Mouse (Mus musculus): ENCODE measurements around the gene Tmem209. TPM values are rescaled to one million over a fixed set of nuclear protein-coding genes. Genes with fewer than 3 reads are reported as not detected.

Gene Tmem209
- total and polyA plus RNA-seq, 2 experiments from 2014 or later = 13.1 to 36.9 TPM

DNA sequence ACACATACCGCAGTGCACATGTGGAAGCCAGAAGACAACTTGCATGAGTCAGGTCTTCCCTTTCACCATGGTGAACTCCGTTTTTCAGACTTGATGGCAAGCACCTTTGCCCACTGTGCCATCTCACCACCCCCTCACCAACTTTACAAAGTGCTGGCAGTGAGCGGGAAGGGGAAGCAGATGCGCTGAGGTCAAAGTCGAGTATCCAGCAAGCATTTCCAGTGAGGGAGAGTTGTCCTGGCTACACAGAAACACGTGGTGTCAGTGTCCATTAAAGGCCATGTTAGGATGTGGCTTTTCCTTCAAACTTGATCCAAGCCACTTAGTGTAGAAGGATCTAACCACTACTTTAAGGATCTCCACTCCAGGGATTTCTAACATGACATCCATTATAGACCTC is 31.8 kb downstream of the Tmem209 start:
- Histone ChIP-seq H3K4me3 (ENCODE audit: low read depth, low read length) (no peak overlapping the region), H3K4me1 (ENCODE audit: control insufficient read depth, insufficient read depth) (no peaks in the 10 kb centered on the region), H3K9ac (replicated peaks; ENCODE audit: low read depth, low read length) (no peak overlapping the region), H3K4me2 (ENCODE audit: low read depth, low read length) (no peak overlapping the region), H3K36me3 (replicated peaks; ENCODE audit: control insufficient read depth, insufficient read depth, low read length) (peaks cover 41% of the 10 kb centered on the region), H3K27me3 (ENCODE audit: control insufficient read depth, insufficient read depth, low read length) (no peaks in the 10 kb centered on the region), H3K9me3 (replicated peaks; ENCODE audit: control insufficient read depth, low read length) (no peaks in the 10 kb centered on the region), H3K27ac (ENCODE audit: low read depth) (no peak overlapping the region)
- no peak for ATAC-seq (ENCODE audit: insufficient read depth, low read depth)
- WGBS = 90% methylated on average over 6 of the region's 6 CpGs
- TF ChIP-seq CTCF (IDR thresholded peaks at IDR 0.05; ENCODE audit: low read depth) (no peak), EP300 (IDR thresholded peaks at IDR 0.05; ENCODE audit: low read depth) (no peak)
- no peak for DNase-seq (ENCODE audit: low spot score)

DNA sequence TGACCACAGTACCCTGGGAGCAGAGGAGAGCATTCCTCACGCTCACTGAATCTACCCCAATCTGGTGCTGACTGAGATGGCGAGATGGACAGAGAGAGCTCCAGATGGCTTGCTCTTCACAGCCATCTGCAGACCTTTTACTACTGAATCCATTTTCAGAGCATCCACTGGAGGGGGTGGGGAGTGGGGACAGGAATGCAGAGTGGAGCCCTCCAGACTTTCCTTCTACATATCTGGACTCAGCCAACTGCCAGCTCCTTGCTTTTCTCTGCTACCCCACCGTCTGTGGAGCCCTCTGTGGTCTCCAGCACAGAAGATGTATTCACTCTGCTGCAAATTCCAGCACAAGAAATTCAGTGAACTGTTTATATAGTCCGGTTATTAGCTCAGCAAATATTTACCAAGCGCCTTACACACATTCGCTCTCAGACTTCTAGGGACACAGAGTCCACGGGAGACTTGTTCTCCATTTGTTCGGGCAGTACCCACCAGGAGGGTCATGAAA is 32.3 kb downstream of the Tmem209 start:
- DNase-seq (ENCODE audit: low spot score) = no peak
- WGBS = 85% methylated on average over 8 of the region's 8 CpGs
- no peak overlapping the region for H3K4me3 ChIP-seq (ENCODE audit: low read depth, low read length)
- ATAC-seq (ENCODE audit: insufficient read depth, low read depth) = no peak
- no peaks in the 10 kb centered on the region for H3K27me3 ChIP-seq (ENCODE audit: control insufficient read depth, insufficient read depth, low read length)
- peaks cover 37% of the 10 kb centered on the region for H3K36me3 ChIP-seq (replicated peaks; ENCODE audit: control insufficient read depth, insufficient read depth, low read length)
- TF ChIP-seq CTCF (IDR thresholded peaks at IDR 0.05; ENCODE audit: low read depth) = no peak
- TF ChIP-seq EP300 (IDR thresholded peaks at IDR 0.05; ENCODE audit: low read depth) = no peak
- H3K9me3 ChIP-seq (replicated peaks; ENCODE audit: control insufficient read depth, low read length) = no peaks in the 10 kb centered on the region
- H3K27ac ChIP-seq (ENCODE audit: low read depth) = no peak overlapping the region
- no peak overlapping the region for H3K4me2 ChIP-seq (ENCODE audit: low read depth, low read length)
- H3K4me1 ChIP-seq (ENCODE audit: control insufficient read depth, insufficient read depth) = no peaks in the 10 kb centered on the region
- no peak overlapping the region for H3K9ac ChIP-seq (replicated peaks; ENCODE audit: low read depth, low read length)

GRCm38 (mm10) chr6:30476025-30476765 is 33.4 kb downstream of the Tmem209 start:
- H3K27ac ChIP-seq (ENCODE audit: low read depth) = no peak overlapping the region
- DNase-seq (ENCODE audit: low spot score) (no peak), ATAC-seq (ENCODE audit: insufficient read depth, low read depth) (no peak)
- WGBS = 58% methylated on average over 10 of the region's 10 CpGs
- no peaks in the 10 kb centered on the region for H3K27me3 ChIP-seq (ENCODE audit: control insufficient read depth, insufficient read depth, low read length)
- H3K4me3 ChIP-seq (ENCODE audit: low read depth, low read length) = no peak overlapping the region
- TF ChIP-seq CTCF (IDR thresholded peaks at IDR 0.05; ENCODE audit: low read depth) (no peak), EP300 (IDR thresholded peaks at IDR 0.05; ENCODE audit: low read depth) (no peak)
- H3K36me3 ChIP-seq (replicated peaks; ENCODE audit: control insufficient read depth, insufficient read depth, low read length) = peaks cover 33% of the 10 kb centered on the region
- no peaks in the 10 kb centered on the region for H3K9me3 ChIP-seq (replicated peaks; ENCODE audit: control insufficient read depth, low read length)
- no peak overlapping the region for H3K4me2 ChIP-seq (ENCODE audit: low read depth, low read length)
- no peaks in the 10 kb centered on the region for H3K4me1 ChIP-seq (ENCODE audit: control insufficient read depth, insufficient read depth)
- H3K9ac ChIP-seq (replicated peaks; ENCODE audit: low read depth, low read length) = no peak overlapping the region

- Histone ChIP-seq H3K9ac (replicated peaks; ENCODE audit: low read depth, low read length) (no peak overlapping the region), H3K9me3 (replicated peaks; ENCODE audit: control insufficient read depth, low read length) (no peaks in the 10 kb centered on the region), H3K27me3 (ENCODE audit: control insufficient read depth, insufficient read depth, low read length) (no peaks in the 10 kb centered on the region), H3K36me3 (replicated peaks; ENCODE audit: control insufficient read depth, insufficient read depth, low read length) (no peaks in the 10 kb centered on the region), H3K4me3 (ENCODE audit: low read depth, low read length) (no peak overlapping the region), H3K4me1 (ENCODE audit: control insufficient read depth, insufficient read depth) (0 out of 2 replicates have a peak, but pooled peaks cover 6% of the 10 kb centered on the region), H3K27ac (ENCODE audit: low read depth) (no peak overlapping the region), H3K4me2 (ENCODE audit: low read depth, low read length) (no peak overlapping the region)
- no peak for ATAC-seq (ENCODE audit: insufficient read depth, low read depth)
- no peak for DNase-seq (ENCODE audit: low spot score)
- WGBS = 70% methylated on average over 3 of the region's 3 CpGs
- no peak for TF ChIP-seq EP300 (IDR thresholded peaks at IDR 0.05; ENCODE audit: low read depth)
- TF ChIP-seq CTCF (IDR thresholded peaks at IDR 0.05; ENCODE audit: low read depth) = no peak
Observed at GRCm38 (mm10) chr6:30471706-30472105, 37.9 kb downstream of the Tmem209 start.

- ATAC-seq (ENCODE audit: insufficient read depth, low read depth) = no peak
- TF ChIP-seq EP300 (IDR thresholded peaks at IDR 0.05; ENCODE audit: low read depth) = no peak
- TF ChIP-seq CTCF (IDR thresholded peaks at IDR 0.05; ENCODE audit: low read depth) = no peak
Observed at GRCm38 (mm10) chr6:30469370-30469769, 40.2 kb downstream of the Tmem209 start.

More at GRCm38 (mm10) chr6:30469370-30469769, 40.2 kb downstream of the Tmem209 start:
- no peak overlapping the region for H3K27ac ChIP-seq (ENCODE audit: low read depth)
- H3K36me3 ChIP-seq (replicated peaks; ENCODE audit: control insufficient read depth, insufficient read depth, low read length) = no peaks in the 10 kb centered on the region
- H3K9ac ChIP-seq (replicated peaks; ENCODE audit: low read depth, low read length) = no peak overlapping the region
- H3K27me3 ChIP-seq (ENCODE audit: control insufficient read depth, insufficient read depth, low read length) = no peaks in the 10 kb centered on the region
- H3K4me3 ChIP-seq (ENCODE audit: low read depth, low read length) = no peak overlapping the region
- H3K9me3 ChIP-seq (replicated peaks; ENCODE audit: control insufficient read depth, low read length) = no peaks in the 10 kb centered on the region
- no peak overlapping the region for H3K4me2 ChIP-seq (ENCODE audit: low read depth, low read length)
- 64% methylated on average over 12 of the region's 12 CpGs for WGBS
- 0 out of 2 replicates have a peak, but pooled peaks cover 6% of the 10 kb centered on the region for H3K4me1 ChIP-seq (ENCODE audit: control insufficient read depth, insufficient read depth)
- DNase-seq (ENCODE audit: low spot score) = no peak

Data from heart, postnatal 0 days (tissue).